Mouse (Mus musculus): Measurements from ENCODE around the gene Stk32b.

- TF ChIP-seq POLR2A (IDR thresholded peaks at IDR 0.05; ENCODE audit: low read depth, low read length) (no peak), CTCF (conservative IDR thresholded peaks at IDR 0.05; ENCODE audit: insufficient read depth, insufficient read length, low read depth, low read length) (no peak)
These were observed 13.8 kb upstream of the Stk32b start for GRCm38 (mm10) chr5:37730781-37731180.
